Mouse (Mus musculus) erythroblast, embryonic 14.5 days (primary cell): ENCODE measurements around the gene Cercam.

ENCODE experiments used
- GATA1 ChIP-seq: IDR thresholded peaks from 2 replicates; pipeline ENCODE4 v1.6.1; 2012; ENCODE audit warnings: low read length, inconsistent platforms, mixed read lengths
- TAL1 ChIP-seq: IDR thresholded peaks from 3 replicates; pipeline ENCODE4 v1.6.1; 2012; ENCODE audit warnings: low read length, inconsistent platforms, mixed read lengths

DNA sequence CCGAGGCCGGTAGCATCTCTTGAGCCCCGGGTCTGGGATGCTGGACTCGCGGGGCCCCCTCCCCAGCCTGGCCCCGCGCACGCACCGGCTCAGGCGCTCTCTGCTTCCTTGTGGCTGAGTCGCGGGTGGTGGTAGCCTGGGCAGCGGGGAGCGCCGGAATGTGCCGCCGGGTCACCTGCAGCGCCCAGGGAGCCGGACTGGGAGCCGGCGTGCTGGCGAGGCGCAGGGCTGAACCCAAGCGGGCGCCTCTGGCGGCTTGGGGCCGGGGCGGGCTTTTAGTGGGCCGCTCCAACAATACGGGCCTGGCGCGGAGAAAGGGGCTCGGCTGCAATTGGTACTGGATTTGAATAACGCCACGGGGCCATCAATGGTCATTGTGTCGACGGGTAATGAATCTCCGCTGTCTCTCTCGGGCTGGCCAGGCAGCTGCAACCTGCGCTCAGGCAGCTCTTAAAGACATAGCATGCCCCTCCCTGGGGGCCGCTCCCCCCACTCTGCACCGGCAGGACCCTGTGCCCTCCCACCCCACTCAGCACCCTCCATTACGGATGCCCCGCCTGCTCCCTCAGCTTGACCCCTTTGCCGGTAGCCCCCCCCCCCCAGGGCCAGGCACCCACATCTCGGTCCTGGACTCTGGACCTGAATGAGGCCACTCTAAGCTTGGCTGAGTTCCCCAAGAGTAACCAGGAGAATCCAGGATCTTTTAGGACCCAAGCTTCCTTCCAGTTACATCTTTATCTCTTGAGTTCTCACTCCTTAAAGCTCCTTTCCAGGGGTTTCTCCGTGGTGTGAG is 22.7 kb upstream of the Cercam start:
- no peak for TF ChIP-seq TAL1
- no peak for TF ChIP-seq GATA1
